In genomic region chr12:79890887-79891286, GRCm38 (mm10) we compare ENCODE assay signal across 8 mouse cellular contexts.
DNase-seq lines count a peak whose midpoint lies in the region; ATAC-seq lines count a peak whose summit lies in the region.

No protein-coding gene starts in this region.

- no peak overlapping the region for H3K4me3 ChIP-seq in forebrain, embryonic 12.5 days (replicated peaks)
- H3K4me3 ChIP-seq in forebrain, embryonic 16.5 days (replicated peaks; ENCODE audit: low read length), result no peak overlapping the region

- WGBS in forebrain, embryonic 12.5 days, result 34% methylated on average over 4 of the region's 4 CpGs
- 35% methylated on average over 4 of the region's 4 CpGs for WGBS in forebrain, embryonic 16.5 days

- no peak overlapping the region for H3K4me2 ChIP-seq in forebrain, embryonic 12.5 days
- no peak overlapping the region for H3K4me2 ChIP-seq in forebrain, embryonic 16.5 days (ENCODE audit: low read length)

- H3K27me3 ChIP-seq in forebrain, embryonic 12.5 days, result no peaks in the 10 kb centered on the region
- no peaks in the 10 kb centered on the region for H3K27me3 ChIP-seq in forebrain, embryonic 16.5 days (replicated peaks; ENCODE audit: control insufficient read depth, insufficient read depth, low read length)

- H3K36me3 ChIP-seq in forebrain, embryonic 12.5 days (replicated peaks), result no peaks in the 10 kb centered on the region
- no peaks in the 10 kb centered on the region for H3K36me3 ChIP-seq in forebrain, embryonic 16.5 days (ENCODE audit: control insufficient read depth, insufficient read depth)

- peaks cover 20% of the 10 kb centered on the region for H3K4me1 ChIP-seq in forebrain, embryonic 12.5 days
- H3K4me1 ChIP-seq in forebrain, embryonic 16.5 days (replicated peaks; ENCODE audit: control insufficient read depth, insufficient read depth, low read length), result peaks cover 21% of the 10 kb centered on the region

- H3K9ac ChIP-seq in forebrain, embryonic 12.5 days, result no peak overlapping the region
- no peak overlapping the region for H3K9ac ChIP-seq in forebrain, embryonic 16.5 days (replicated peaks; ENCODE audit: low read depth, low read length)

- DNase-seq in urinary bladder, postnatal 14 days (ENCODE audit: low spot score), result peak; percentile 79
- DNase-seq in urinary bladder, postnatal 25 days (ENCODE audit: low spot score), result no peak
- DNase-seq in kidney, postnatal 36 days, result peak; percentile 57 to 67
- DNase-seq in thymus, postnatal 25 days, result no peak
- DNase-seq in spleen, postnatal 4 days (ENCODE audit: low spot score in 2 of 2), result no peak

- no peak for ATAC-seq in forebrain, embryonic 12.5 days (ENCODE audit: low FRiP score)
- no peak for ATAC-seq in forebrain, embryonic 16.5 days
- ATAC-seq in activated CD4-positive, CD25-positive, alpha-beta regulatory T cell, adult 4 months, result no peak

- H3K27ac ChIP-seq in forebrain, embryonic 12.5 days, result peak overlapping the region; percentile 6; the same call in 1 of the 2 replicates
- no peak overlapping the region for H3K27ac ChIP-seq in forebrain, embryonic 16.5 days (ENCODE audit: low read length)

- no peaks in the 10 kb centered on the region for H3K9me3 ChIP-seq in forebrain, embryonic 12.5 days
- no peaks in the 10 kb centered on the region for H3K9me3 ChIP-seq in forebrain, embryonic 16.5 days (ENCODE audit: control insufficient read depth, low read length)

Comparison
In these comparisons a context has a peak if more than half of its experiments do, and no peak if none do; other contexts are left out.
1. DNase-seq: peak in urinary bladder, postnatal 14 days (single experiment) and kidney, postnatal 36 days (2 of 2); none in urinary bladder, postnatal 25 days (single experiment), thymus, postnatal 25 days (single experiment) and spleen, postnatal 4 days (0 of 2).